Comparison of ENCODE assay signal across 8 mouse cellular contexts in the genomic region with DNA sequence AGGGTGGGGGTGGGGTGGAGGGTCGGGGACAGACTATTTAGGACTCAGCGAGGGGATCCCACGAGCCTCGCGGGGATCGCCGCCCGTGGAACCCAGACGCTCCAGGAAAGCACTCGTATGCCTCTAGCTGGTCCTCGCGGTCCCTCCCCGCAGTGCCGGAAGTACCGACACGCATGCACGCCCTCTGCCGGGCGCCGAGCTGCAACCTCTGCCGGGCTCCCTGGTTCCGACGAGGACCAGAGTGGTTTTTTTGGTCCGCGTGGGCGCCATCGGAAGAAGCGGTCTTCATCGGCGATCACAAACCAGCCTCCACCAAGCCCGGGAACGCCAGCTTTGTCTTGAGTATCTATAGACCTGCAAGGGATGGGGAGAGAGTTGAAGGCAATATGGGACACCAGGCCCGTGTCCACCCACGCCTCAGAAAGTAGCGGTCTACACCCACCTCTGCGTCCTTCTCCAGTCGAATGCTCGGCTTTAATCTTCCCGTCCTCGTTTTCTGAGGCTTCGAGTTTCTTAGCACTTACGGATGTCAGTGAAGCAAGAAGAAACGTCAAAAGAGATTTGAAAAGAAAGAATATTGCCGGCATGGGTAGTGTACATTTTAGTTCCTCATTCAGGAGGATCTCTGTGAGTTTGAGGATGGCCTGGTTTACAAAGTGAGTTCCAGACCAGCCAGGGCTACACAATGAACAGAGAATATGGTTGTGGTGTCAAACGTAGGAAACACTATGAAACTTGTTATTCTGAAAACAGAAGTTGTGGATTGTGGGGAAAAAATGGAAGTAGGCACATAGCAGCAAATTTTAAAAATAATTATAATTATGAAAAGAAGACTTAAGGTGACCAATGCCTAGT. TPM values are rescaled to one million over a fixed set of nuclear protein-coding genes. Genes with fewer than 3 reads are reported as not detected.
DNase-seq lines count a peak whose midpoint lies in the region; ATAC-seq lines count a peak whose summit lies in the region.

TSS of gene Mettl5 (minus strand) at position 165 of the 855 bp plus-strand sequence.

- 0 out of 2 replicates have a peak, but pooled peaks cover 2% of the 10 kb centered on the region for H3K4me1 ChIP-seq in intestine, embryonic 15.5 days (replicated peaks)

- intact Hi-C loops in gastrocnemius, postnatal 36 days (cut with DNase I), result no loop called here
- intact Hi-C loops in left cerebral cortex, postnatal 14 days (cut with DNase I), result no loop called here

- peak within 1 kb of the TSS; percentile 71 for H3K4me2 ChIP-seq in intestine, embryonic 15.5 days (replicated peaks)

- peak; percentile 99 for ATAC-seq in intestine, embryonic 15.5 days
- peak; percentile 99 for ATAC-seq in megakaryocyte-erythroid progenitor cell, adult 5-6 weeks (replicated peaks; ENCODE audit: low FRiP score, low TSS enrichment, poor library complexity, severe bottlenecking)

- DNase-seq in adrenal gland, adult 8-10 months, result peak; percentile 76
- DNase-seq in embryo, embryonic 11.5 days (ENCODE audit: low read depth, low spot score), result peak; percentile 74
- peak; percentile 81 to 83 for DNase-seq in gastrocnemius, postnatal 36 days
- DNase-seq in left cerebral cortex, postnatal 14 days (ENCODE audit: low spot score in 2 of 2), result peak; percentile 92 to 94
- DNase-seq in right cerebral cortex, postnatal 25 days, result peak; percentile 88
- peak; percentile 78 to 89 for DNase-seq in urinary bladder, postnatal 36 days (ENCODE audit: low spot score in 2 of 2)

- no peaks in the 10 kb centered on the region for H3K27me3 ChIP-seq in intestine, embryonic 15.5 days (replicated peaks)

- H3K9me3 ChIP-seq in intestine, embryonic 15.5 days, result no peaks in the 10 kb centered on the region

- H3K9ac ChIP-seq in intestine, embryonic 15.5 days, result peak within 1 kb of the TSS; percentile 88

- no peaks in the 10 kb centered on the region for H3K36me3 ChIP-seq in intestine, embryonic 15.5 days

- peak within 1 kb of the TSS; percentile 64 for H3K27ac ChIP-seq in intestine, embryonic 15.5 days

- peak within 1 kb of the TSS; percentile 63 for H3K4me3 ChIP-seq in intestine, embryonic 15.5 days (replicated peaks)

- WGBS in intestine, embryonic 15.5 days, result 2% methylated on average over 45 of the region's 45 CpGs

RNA-seq across cellular contexts. Expression of gene Mettl5, which starts in this region (rescaled TPM):
- total RNA-seq in adrenal gland, adult 8-10 months (2022), result 10 to 100 TPM; 16.2 to 26.2 (median 21.0) TPM
- total RNA-seq in gastrocnemius, postnatal 36 days (2021), result 10 to 100 TPM; 15.7 to 17.2 TPM
- 39.8 and 41.2 TPM in 2 replicates for polyA plus RNA-seq in intestine, embryonic 15.5 days (2015; fragmentation: Nextera tagmentation; extraction: Ambion mirVana)
- total RNA-seq in left cerebral cortex, postnatal 14 days (2021), result 10 to 100 TPM in 1 of 2 experiments, 1 to 10 TPM in 1; 9.7 to 15.7 TPM
- total RNA-seq in megakaryocyte-erythroid progenitor cell, adult 5-6 weeks (2014; fragmentation: Nextera tagmentation), result 27.3 and 60.1 TPM in 2 replicates
- total RNA-seq in megakaryocyte-erythroid progenitor cell, adult 5-6 weeks (2017), result 43.5 and 86.1 TPM in 2 replicates

Comparison
In these comparisons a context has a peak if more than half of its experiments do, and no peak if none do; other contexts are left out.
1. Peak in every context shown above with its lines: DNase-seq, ATAC-seq, H3K4me3 ChIP-seq and H3K27ac ChIP-seq.